Mouse (Mus musculus) megakaryocyte, embryonic 14.5 days (primary cell): ENCODE results near the gene Cpe.

ENCODE experiments used
- FLI1 ChIP-seq: IDR thresholded peaks from 2 replicates; pipeline ENCODE4 v1.6.1; 2012; ENCODE audit warnings: low read length, inconsistent platforms, mixed read lengths
- GATA1 ChIP-seq: IDR thresholded peaks from 3 replicates; pipeline ENCODE4 v1.6.1; 2012; ENCODE audit warnings: mixed read lengths, low read length, inconsistent platforms, borderline replicate concordance

DNA sequence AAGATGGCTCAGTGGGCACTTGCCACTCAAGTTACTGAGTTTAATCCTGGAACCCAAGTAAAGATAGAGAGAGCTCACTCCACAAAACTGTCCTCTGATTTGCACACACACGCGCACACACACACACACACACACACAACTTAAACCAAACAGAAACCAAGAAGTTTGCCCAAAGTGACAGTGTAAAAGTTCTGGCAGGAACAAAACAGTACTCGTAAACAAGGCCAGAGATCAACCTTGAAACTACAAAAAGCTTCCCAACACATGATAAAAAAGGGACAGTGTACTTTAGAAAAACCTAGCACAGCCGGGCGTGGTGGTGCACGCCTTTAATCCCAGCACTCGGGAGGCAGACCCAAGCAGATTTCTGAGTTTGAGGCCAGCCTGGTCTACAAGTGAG, 35.3 kb upstream of the Cpe start:
- no peak for TF ChIP-seq FLI1
- TF ChIP-seq GATA1: no peak
